Mouse (Mus musculus) kidney, postnatal 10 days (tissue): ENCODE results near the gene Cad.

ENCODE experiments used
- DNase-seq: peaks from one replicate; pipeline ENCODE4 v3.0.0; 2021; ENCODE audit warnings: mixed read lengths

The Cad gene

GRCm38 (mm10) chr5:31071059-31071458, 16.5 kb downstream of the Cad start:
- no peak for DNase-seq

GRCm38 (mm10) chr5:31071821-31072220, 17.2 kb downstream of the Cad start:
- DNase-seq = no peak

GRCm38 (mm10) chr5:31073176-31073575, 18.6 kb downstream of the Cad start:
- no peak for DNase-seq

GRCm38 (mm10) chr5:31076346-31076745, 21.8 kb downstream of the Cad start:
- no peak for DNase-seq

GRCm38 (mm10) chr5:31080059-31080794, 25.6 kb downstream of the Cad start:
- no peak for DNase-seq

GRCm38 (mm10) chr5:31080795-31081164, 26.2 kb downstream of the Cad start:
- DNase-seq = no peak

GRCm38 (mm10) chr5:31081386-31081785, 26.8 kb downstream of the Cad start:
- DNase-seq = peak; percentile 65

- DNase-seq = peak; percentile 80
Observed at GRCm38 (mm10) chr5:31082355-31082754, 27.8 kb downstream of the Cad start.

- DNase-seq = peak; percentile 52
Observed at GRCm38 (mm10) chr5:31082935-31083625, 28.5 kb downstream of the Cad start.

GRCm38 (mm10) chr5:31083949-31084348, 29.4 kb downstream of the Cad start:
- no peak for DNase-seq

GRCm38 (mm10) chr5:31086606-31087005, 32.0 kb downstream of the Cad start:
- no peak for DNase-seq

GRCm38 (mm10) chr5:31087131-31087530, 32.6 kb downstream of the Cad start:
- DNase-seq = no peak

GRCm38 (mm10) chr5:31092231-31092975, 37.8 kb downstream of the Cad start:
- DNase-seq = no peak

GRCm38 (mm10) chr5:31093151-31094041, 38.8 kb downstream of the Cad start:
- DNase-seq = peak; percentile 76

GRCm38 (mm10) chr5:31094100-31094798, 39.7 kb downstream of the Cad start:
- no peak for DNase-seq

- DNase-seq = peak; percentile 65
Observed at GRCm38 (mm10) chr5:31094799-31095691, 40.5 kb downstream of the Cad start.

- DNase-seq = no peak
Observed at GRCm38 (mm10) chr5:31095711-31096480, 41.3 kb downstream of the Cad start.

GRCm38 (mm10) chr5:31105814-31106335, 51.3 kb downstream of the Cad start, which contains the start of gene Dnajc5g:
TSS of gene Dnajc5g (plus strand) at chr5:31106285.
- DNase-seq = no peak

GRCm38 (mm10) chr5:31108000-31108490, 53.5 kb downstream of the Cad start, which contains the start of gene Slc30a3:
TSS of gene Slc30a3 (minus strand) at chr5:31108237.
- DNase-seq = no peak
